Mouse (Mus musculus) hindbrain, embryonic 13.5 days (tissue): ENCODE measurements around the gene Cma2. TPM values are rescaled to one million over a fixed set of nuclear protein-coding genes. Genes with fewer than 3 reads are reported as not detected.

Source experiments
- ATAC-seq: fragments of 200-750 bp; cut with Nextera tagmentation; 2 replicates; pipeline ENCODE4 v1.8.0; 2017; ENCODE audit warnings: moderate TSS enrichment; ENCODE audit not compliant: low FRiP score
- H3K27ac ChIP-seq: fragments of 300-500 bp; sonication (generic); 2 replicates; pipeline ENCODE4 v1.5.1; 2015; ENCODE audit warnings: inconsistent platforms, mild to moderate bottlenecking, moderate library complexity
- H3K27me3 ChIP-seq: fragments of 300-500 bp; sonication (generic); 2 replicates; pipeline ENCODE4 v1.6.1; 2015; ENCODE audit warnings: mild to moderate bottlenecking, inconsistent platforms
- H3K36me3 ChIP-seq: fragments of 300-500 bp; sonication (generic); 2 replicates; pipeline ENCODE4 v1.6.1; 2015; ENCODE audit warnings: mild to moderate bottlenecking, inconsistent platforms
- H3K4me1 ChIP-seq: fragments of 300-500 bp; sonication (generic); replicated peaks from 2 replicates; pipeline ENCODE4 v1.6.1; 2015; ENCODE audit warnings: inconsistent platforms
- H3K4me2 ChIP-seq: fragments of 300-500 bp; sonication (generic); 2 replicates; pipeline ENCODE4 v1.6.1; 2015; ENCODE audit warnings: inconsistent platforms, mild to moderate bottlenecking, moderate library complexity
- H3K4me3 ChIP-seq: fragments of 300-500 bp; sonication (generic); 2 replicates; pipeline ENCODE4 v1.5.1; 2015; ENCODE audit warnings: mild to moderate bottlenecking, inconsistent platforms
- H3K9ac ChIP-seq: fragments of 300-500 bp; sonication (generic); 2 replicates; pipeline ENCODE4 v1.6.1; 2015; ENCODE audit warnings: mild to moderate bottlenecking, inconsistent platforms
- H3K9me3 ChIP-seq: fragments of 300-500 bp; sonication (generic); 2 replicates; pipeline ENCODE4 v1.6.1; 2016; ENCODE audit warnings: inconsistent platforms
- WGBS: fragments of 180-500 bp; shearing (Covaris S2); methylation state at CpG from one replicate; pipeline ENCODE4 v1.1.7; 2015; 5-methylcytosine and 5-hydroxymethylcytosine counted together
- polyA plus RNA-seq: library from polyadenylated mRNA; unstranded; fragments of >200 nt; fragmentation: Nextera tagmentation; extraction: Ambion mirVana; gene quantifications from 2 replicates; pipeline ENCODE4 v1.2.1, GENCODE M21; 2015

Cma2 gene
- polyA plus RNA-seq: not detected in 2 replicates

GRCm38 (mm10) chr14:55950346-55951030 is at the start of gene Cma2:
Gene Cma2 (plus strand): TSS chr14:55950980.
- Histone ChIP-seq H3K9me3 (no peaks in the 10 kb centered on the region), H3K27ac (no peak within 1 kb of the TSS), H3K4me1 (no peaks in the 10 kb centered on the region), H3K4me3 (no peak within 1 kb of the TSS), H3K27me3 (no peaks in the 10 kb centered on the region), H3K36me3 (no peaks in the 10 kb centered on the region), H3K4me2 (no peak within 1 kb of the TSS), H3K9ac (no peak within 1 kb of the TSS)
- 87% methylated on average over 6 of the region's 6 CpGs for WGBS
- ATAC-seq: no peak

- 40% methylated on average over 1 of the region's 1 CpGs for WGBS
- Histone ChIP-seq H3K4me1 (peaks cover 7% of the 10 kb centered on the region), H3K4me3 (no peak overlapping the region), H3K36me3 (no peaks in the 10 kb centered on the region), H3K9me3 (no peaks in the 10 kb centered on the region), H3K9ac (no peak overlapping the region), H3K27me3 (0 out of 2 replicates have a peak, but pooled peaks cover 9% of the 10 kb centered on the region), H3K27ac (no peak overlapping the region), H3K4me2 (no peak overlapping the region)
- ATAC-seq: no peak
These were observed 45.3 kb upstream of the Cma2 start for GRCm38 (mm10) chr14:55905518-55905917.

- WGBS: 55% methylated on average over 4 of the region's 4 CpGs
- H3K4me1 ChIP-seq: no peaks in the 10 kb centered on the region
- ATAC-seq: no peak
These were observed 37.4 kb upstream of the Cma2 start for GRCm38 (mm10) chr14:55913406-55913805.

GRCm38 (mm10) chr14:55918240-55919082 is 32.3 kb upstream of the Cma2 start:
- Histone ChIP-seq H3K36me3 (no peaks in the 10 kb centered on the region), H3K4me2 (peak overlapping the region; percentile 37), H3K27me3 (peaks cover 3% of the 10 kb centered on the region; the same call in 1 of the 2 replicates), H3K9me3 (no peaks in the 10 kb centered on the region), H3K27ac (no peak overlapping the region), H3K9ac (peak overlapping the region; percentile 40), H3K4me1 (0 out of 2 replicates have a peak, but pooled peaks cover 2% of the 10 kb centered on the region), H3K4me3 (no peak overlapping the region)
- peak; percentile 89 for ATAC-seq
- WGBS: 40% methylated on average over 14 of the region's 14 CpGs

More at GRCm38 (mm10) chr14:55913406-55913805, 37.4 kb upstream of the Cma2 start:
- H3K4me3 ChIP-seq: no peak overlapping the region
- H3K36me3 ChIP-seq: no peaks in the 10 kb centered on the region
- H3K27me3 ChIP-seq: 0 out of 2 replicates have a peak, but pooled peaks cover 2% of the 10 kb centered on the region
- H3K9me3 ChIP-seq: no peaks in the 10 kb centered on the region
- no peak overlapping the region for H3K9ac ChIP-seq
- no peak overlapping the region for H3K4me2 ChIP-seq
- no peak overlapping the region for H3K27ac ChIP-seq

- Histone ChIP-seq H3K27ac (no peak overlapping the region), H3K36me3 (no peaks in the 10 kb centered on the region), H3K27me3 (peaks cover 3% of the 10 kb centered on the region; the same call in 1 of the 2 replicates), H3K4me3 (no peak overlapping the region), H3K4me2 (no peak overlapping the region), H3K9ac (no peak overlapping the region), H3K4me1 (0 out of 2 replicates have a peak, but pooled peaks cover 2% of the 10 kb centered on the region), H3K9me3 (no peaks in the 10 kb centered on the region)
- 88% methylated on average over 7 of the region's 7 CpGs for WGBS
- no peak for ATAC-seq
These were observed 28.1 kb upstream of the Cma2 start for GRCm38 (mm10) chr14:55922475-55923232.

DNA sequence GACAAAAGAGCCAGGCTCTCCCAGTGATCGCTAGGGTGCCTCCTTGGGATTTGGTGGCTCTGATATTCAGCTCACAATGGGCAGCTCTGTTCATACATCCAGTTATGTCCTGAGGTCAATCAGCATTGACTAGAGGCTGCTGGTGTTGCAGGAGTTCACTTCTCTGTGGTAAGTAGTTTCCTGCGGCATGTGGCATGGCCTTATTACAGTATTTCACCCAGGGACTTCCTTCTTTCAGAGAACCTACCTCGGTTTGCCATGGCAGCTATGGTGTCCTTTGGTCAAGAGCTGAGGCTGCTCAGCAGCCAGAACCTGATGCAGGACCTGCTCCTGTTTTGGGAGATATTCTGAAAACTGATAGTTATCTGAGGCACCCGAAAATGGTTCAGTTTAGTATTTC is 23.9 kb upstream of the Cma2 start:
- no peaks in the 10 kb centered on the region for H3K9me3 ChIP-seq
- no peaks in the 10 kb centered on the region for H3K36me3 ChIP-seq
- H3K4me1 ChIP-seq: no peaks in the 10 kb centered on the region
- 89% methylated on average over 4 of the region's 4 CpGs for WGBS
- no peak overlapping the region for H3K4me3 ChIP-seq
- no peak overlapping the region for H3K27ac ChIP-seq
- no peak for ATAC-seq
- no peaks in the 10 kb centered on the region for H3K27me3 ChIP-seq
- no peak overlapping the region for H3K9ac ChIP-seq
- H3K4me2 ChIP-seq: no peak overlapping the region

DNA sequence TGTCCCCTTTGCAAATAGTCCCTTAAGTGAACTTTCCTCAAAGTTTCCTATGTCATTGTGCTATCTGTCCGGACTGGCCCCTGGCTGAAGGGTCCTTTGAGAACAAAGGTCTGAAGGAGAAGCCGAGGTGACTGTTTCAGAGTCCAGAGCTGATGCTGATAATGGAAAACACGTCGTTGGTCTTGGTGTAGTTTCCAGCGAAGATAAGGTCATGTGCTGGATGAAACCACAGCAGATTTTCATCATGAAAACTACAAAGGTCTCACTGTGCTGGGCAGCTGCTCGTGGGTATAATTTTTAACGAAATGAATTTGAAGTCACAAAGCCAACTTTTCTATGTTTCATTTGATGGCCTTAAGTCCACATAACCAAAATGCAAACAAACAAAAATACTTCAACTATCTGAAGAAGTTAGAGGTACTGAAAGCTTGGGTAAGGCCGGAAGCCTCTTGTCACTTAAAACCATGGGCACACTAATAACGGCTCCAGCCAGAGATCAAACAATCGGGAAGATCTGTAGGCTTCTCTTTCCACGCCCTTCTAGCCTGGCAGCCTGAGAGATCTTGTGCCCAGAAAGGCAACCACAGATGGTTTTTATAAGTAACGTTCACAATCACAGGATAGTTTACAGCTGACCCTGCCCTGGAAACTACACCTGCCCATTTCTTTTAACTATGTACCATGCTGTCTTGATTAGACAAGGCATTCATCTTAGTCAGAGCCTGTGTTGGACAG is 21.4 kb upstream of the Cma2 start:
- Histone ChIP-seq H3K4me3 (no peak overlapping the region), H3K4me1 (no peaks in the 10 kb centered on the region), H3K4me2 (no peak overlapping the region), H3K9me3 (no peaks in the 10 kb centered on the region), H3K27ac (no peak overlapping the region), H3K36me3 (no peaks in the 10 kb centered on the region), H3K9ac (no peak overlapping the region), H3K27me3 (no peaks in the 10 kb centered on the region)
- WGBS: 84% methylated on average over 12 of the region's 12 CpGs
- no peak for ATAC-seq

DNA sequence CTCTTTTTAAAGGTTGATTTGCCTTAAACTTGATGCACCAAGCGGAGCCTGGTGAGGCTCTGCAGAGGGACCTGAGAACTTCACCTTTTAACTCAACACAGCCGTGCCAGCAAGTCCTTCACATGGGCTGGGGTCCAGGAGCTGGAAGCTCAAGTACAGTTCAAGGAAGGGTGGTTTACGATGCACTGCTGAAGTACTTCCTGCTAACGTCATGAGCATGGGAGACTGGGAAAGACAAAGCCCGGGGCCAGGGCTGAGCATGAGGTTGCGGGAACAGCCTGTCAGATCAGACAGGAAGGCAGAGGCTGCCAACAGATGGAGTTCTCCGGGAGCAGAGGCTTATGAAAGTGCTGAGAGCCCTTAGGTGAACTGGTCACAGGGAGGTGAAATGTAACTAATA is 17.2 kb upstream of the Cma2 start:
- H3K9me3 ChIP-seq: no peaks in the 10 kb centered on the region
- WGBS: 72% methylated on average over 7 of the region's 7 CpGs
- no peak overlapping the region for H3K4me2 ChIP-seq
- H3K27me3 ChIP-seq: no peaks in the 10 kb centered on the region
- H3K9ac ChIP-seq: no peak overlapping the region
- H3K4me3 ChIP-seq: no peak overlapping the region
- ATAC-seq: no peak
- H3K4me1 ChIP-seq: no peaks in the 10 kb centered on the region
- H3K27ac ChIP-seq: no peak overlapping the region
- H3K36me3 ChIP-seq: no peaks in the 10 kb centered on the region

- no peak overlapping the region for H3K4me3 ChIP-seq
- H3K27ac ChIP-seq: no peak overlapping the region
- H3K36me3 ChIP-seq: no peaks in the 10 kb centered on the region
- 55% methylated on average over 7 of the region's 7 CpGs for WGBS
- no peak for ATAC-seq
- no peaks in the 10 kb centered on the region for H3K4me1 ChIP-seq
- no peak overlapping the region for H3K9ac ChIP-seq
- no peaks in the 10 kb centered on the region for H3K9me3 ChIP-seq
- no peak overlapping the region for H3K4me2 ChIP-seq
- no peaks in the 10 kb centered on the region for H3K27me3 ChIP-seq
These were observed 10.5 kb upstream of the Cma2 start for GRCm38 (mm10) chr14:55940070-55940800.

DNA sequence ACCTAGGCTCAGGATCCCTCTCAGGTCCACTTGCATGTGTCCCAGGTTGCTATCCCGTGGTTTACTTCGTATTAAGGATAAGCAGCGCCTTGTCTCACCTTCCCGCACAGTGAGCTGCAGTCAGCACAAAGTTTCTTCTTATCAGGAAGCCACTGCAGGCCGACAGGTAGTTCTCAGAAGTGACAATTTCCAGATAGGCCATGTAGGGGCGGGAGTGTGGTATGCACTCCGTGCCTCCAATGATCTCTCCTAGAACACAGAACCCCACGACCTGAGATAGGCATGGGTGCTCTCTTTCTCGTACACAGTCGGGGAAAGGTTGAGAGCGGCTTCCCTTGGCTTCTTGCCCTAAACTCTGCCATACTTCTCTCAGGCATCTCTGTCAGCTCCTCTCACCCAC is 7.2 kb upstream of the Cma2 start:
- WGBS: 86% methylated on average over 11 of the region's 11 CpGs
- Histone ChIP-seq H3K4me1 (no peaks in the 10 kb centered on the region), H3K27me3 (no peaks in the 10 kb centered on the region), H3K4me2 (no peak overlapping the region), H3K9me3 (no peaks in the 10 kb centered on the region), H3K9ac (no peak overlapping the region), H3K27ac (no peak overlapping the region), H3K4me3 (no peak overlapping the region), H3K36me3 (no peaks in the 10 kb centered on the region)
- ATAC-seq: no peak

GRCm38 (mm10) chr14:55944575-55944974 is 6.2 kb upstream of the Cma2 start, which contains the start of gene Cma1:
Gene Cma1 (minus strand): TSS chr14:55944675.
- no peak within 1 kb of the TSS for H3K9ac ChIP-seq
- no peaks in the 10 kb centered on the region for H3K27me3 ChIP-seq
- no peaks in the 10 kb centered on the region for H3K9me3 ChIP-seq
- 88% methylated on average over 4 of the region's 4 CpGs for WGBS
- H3K36me3 ChIP-seq: no peaks in the 10 kb centered on the region
- H3K4me2 ChIP-seq: no peak within 1 kb of the TSS
- no peak for ATAC-seq
- H3K4me3 ChIP-seq: no peak within 1 kb of the TSS
- no peaks in the 10 kb centered on the region for H3K4me1 ChIP-seq
- no peak within 1 kb of the TSS for H3K27ac ChIP-seq
